Comparison of ENCODE assay signal across 9 mouse cellular contexts in genomic region chr7:46029299-46030144, GRCm38 (mm10). TPM values are rescaled to one million over a fixed set of nuclear protein-coding genes. Genes with fewer than 3 reads are reported as not detected.
DNase-seq lines count a peak whose midpoint lies in the region; ATAC-seq and TF ChIP-seq lines count a peak whose summit lies in the region.
"Had no signal": no experiment of that assay in that cellular context is flagged by ENCODE, and none has a peak within 500 bp of the region (broad histone marks: within the 10 kb centered on the region; RNA-seq: fewer than 3 reads in every experiment).

No protein-coding gene starts in this region.

- WGBS in hindbrain, embryonic 11.5 days = 66% methylated on average over 9 of the region's 9 CpGs
- 64% methylated on average over 8 of the region's 9 CpGs for WGBS in hindbrain, embryonic 16.5 days
- WGBS in embryonic facial prominence, embryonic 12.5 days = 65% methylated on average over 8 of the region's 9 CpGs
- 59% methylated on average over 9 of the region's 9 CpGs for WGBS in liver, embryonic 13.5 days (ENCODE audit: insufficient replicate concordance)

- H3K36me3 ChIP-seq in hindbrain, embryonic 11.5 days (ENCODE audit: control insufficient read depth, insufficient read depth, low read length) = no peaks in the 10 kb centered on the region
- no peaks in the 10 kb centered on the region for H3K36me3 ChIP-seq in hindbrain, embryonic 16.5 days (ENCODE audit: control insufficient read depth, insufficient read depth, low read length)
- H3K36me3 ChIP-seq in E14TG2a.4 (ENCODE audit: insufficient read depth, low read length) = no peaks in the 10 kb centered on the region
- H3K36me3 ChIP-seq in embryonic facial prominence, embryonic 12.5 days = no peaks in the 10 kb centered on the region
- H3K36me3 ChIP-seq in liver, embryonic 13.5 days = no peaks in the 10 kb centered on the region

- no peaks in the 10 kb centered on the region for H3K9me3 ChIP-seq in hindbrain, embryonic 11.5 days (ENCODE audit: control insufficient read depth, low read length)
- H3K9me3 ChIP-seq in hindbrain, embryonic 16.5 days (ENCODE audit: control insufficient read depth, low read length) = no peaks in the 10 kb centered on the region
- H3K9me3 ChIP-seq in E14TG2a.4 (ENCODE audit: low read length) = no peaks in the 10 kb centered on the region
- no peaks in the 10 kb centered on the region for H3K9me3 ChIP-seq in embryonic facial prominence, embryonic 12.5 days
- H3K9me3 ChIP-seq in liver, embryonic 13.5 days (replicated peaks) = no peaks in the 10 kb centered on the region

- peak; percentile 22 for DNase-seq in hindbrain, embryonic 11.5 days (ENCODE audit: low spot score)
- no peak for DNase-seq in liver, embryonic 13.5 days
- DNase-seq in cerebellum, adult 8-10 months = no peak
- no peak for DNase-seq in urinary bladder, postnatal 36 days (ENCODE audit: low spot score in 2 of 2)
- DNase-seq: heart, postnatal 4 days had no signal

- no peak overlapping the region for H3K9ac ChIP-seq in hindbrain, embryonic 11.5 days (ENCODE audit: low read depth, low read length)
- H3K9ac ChIP-seq in hindbrain, embryonic 16.5 days (ENCODE audit: low read depth, low read length) = no peak overlapping the region
- H3K9ac ChIP-seq in embryonic facial prominence, embryonic 12.5 days = peak overlapping the region; percentile 25; the same call in 1 of the 2 replicates
- H3K9ac ChIP-seq in liver, embryonic 13.5 days = no peak overlapping the region

- no peak for TF ChIP-seq CTCF in E14TG2a.4 (conservative IDR thresholded peaks at IDR 0.05; ENCODE audit: low read length)

- no peak overlapping the region for H3K27ac ChIP-seq in hindbrain, embryonic 11.5 days (ENCODE audit: low read depth, low read length)
- H3K27ac ChIP-seq in hindbrain, embryonic 16.5 days (ENCODE audit: low read depth, low read length) = no peak overlapping the region
- H3K27ac ChIP-seq in embryonic facial prominence, embryonic 12.5 days = no peak overlapping the region
- peak overlapping the region; percentile 73 for H3K27ac ChIP-seq in liver, embryonic 13.5 days

- H3K27me3 ChIP-seq in hindbrain, embryonic 11.5 days (ENCODE audit: control insufficient read depth, insufficient read depth, low read length) = no peaks in the 10 kb centered on the region
- no peaks in the 10 kb centered on the region for H3K27me3 ChIP-seq in hindbrain, embryonic 16.5 days (replicated peaks; ENCODE audit: control insufficient read depth, insufficient read depth, low read length)
- H3K27me3 ChIP-seq in E14TG2a.4 (ENCODE audit: insufficient read depth, low read length) = peaks cover 20% of the 10 kb centered on the region
- H3K27me3 ChIP-seq in embryonic facial prominence, embryonic 12.5 days = 0 out of 2 replicates have a peak, but pooled peaks cover 5% of the 10 kb centered on the region
- H3K27me3 ChIP-seq in liver, embryonic 13.5 days = no peaks in the 10 kb centered on the region

- H3K4me1 ChIP-seq in hindbrain, embryonic 11.5 days (replicated peaks; ENCODE audit: control insufficient read depth, insufficient read depth, low read length) = no peaks in the 10 kb centered on the region
- peaks cover 4% of the 10 kb centered on the region for H3K4me1 ChIP-seq in hindbrain, embryonic 16.5 days (ENCODE audit: control insufficient read depth, insufficient read depth, low read depth, low read length)
- peaks cover 34% of the 10 kb centered on the region for H3K4me1 ChIP-seq in E14TG2a.4 (replicated peaks; ENCODE audit: low read depth, low read length)
- H3K4me1 ChIP-seq in embryonic facial prominence, embryonic 12.5 days = peaks cover 9% of the 10 kb centered on the region
- H3K4me1 ChIP-seq in liver, embryonic 13.5 days (replicated peaks) = peaks cover 39% of the 10 kb centered on the region

- H3K4me2 ChIP-seq in hindbrain, embryonic 11.5 days (replicated peaks; ENCODE audit: low read depth, low read length) = no peak overlapping the region
- H3K4me2 ChIP-seq in hindbrain, embryonic 16.5 days (ENCODE audit: low read length) = no peak overlapping the region
- peak overlapping the region; percentile 22 for H3K4me2 ChIP-seq in embryonic facial prominence, embryonic 12.5 days (replicated peaks)
- H3K4me2 ChIP-seq in liver, embryonic 13.5 days = peak overlapping the region; percentile 33; the same call in 1 of the 2 replicates

- H3K4me3 ChIP-seq in hindbrain, embryonic 11.5 days (ENCODE audit: low read depth, low read length) = no peak overlapping the region
- H3K4me3 ChIP-seq in hindbrain, embryonic 16.5 days (ENCODE audit: low read length) = no peak overlapping the region
- H3K4me3 ChIP-seq in E14TG2a.4 (replicated peaks; ENCODE audit: low read length) = peak overlapping the region; percentile 66
- H3K4me3 ChIP-seq in embryonic facial prominence, embryonic 12.5 days = no peak overlapping the region
- H3K4me3 ChIP-seq in liver, embryonic 13.5 days (replicated peaks) = peak overlapping the region; percentile 27; the same call in 1 of the 2 replicates

- no peak for ATAC-seq in hindbrain, embryonic 11.5 days (ENCODE audit: low FRiP score)
- ATAC-seq in hindbrain, embryonic 16.5 days = no peak
- no peak for ATAC-seq in embryonic facial prominence, embryonic 12.5 days (ENCODE audit: insufficient number of reproducible peaks, insufficient read depth, low FRiP score, low TSS enrichment)
- ATAC-seq in liver, embryonic 13.5 days (ENCODE audit: low read depth) = peak; percentile 47
- ATAC-seq in frontal cortex, adult (ENCODE audit: low TSS enrichment) = no peak

RNA-seq across cellular contexts. Expression of gene Abcc6, which starts 0.6 kb away (rescaled TPM):
- polyA plus RNA-seq in hindbrain, embryonic 11.5 days (2014; fragmentation: Nextera tagmentation; extraction: Ambion mirVana) = 0.11 and 0.38 TPM in 2 replicates
- 0.53 and 1.0 TPM in 2 replicates for polyA plus RNA-seq in hindbrain, embryonic 16.5 days (2015; fragmentation: Nextera tagmentation; extraction: Ambion mirVana)
- polyA plus RNA-seq in embryonic facial prominence, embryonic 12.5 days (2016; fragmentation: Nextera tagmentation; extraction: Ambion mirVana) = 0.38 and 0.57 TPM in 2 replicates
- 4.5 and 4.8 TPM in 2 replicates for polyA plus RNA-seq in liver, embryonic 13.5 days (2015; fragmentation: Nextera tagmentation; extraction: Ambion mirVana)

RNA-seq across cellular contexts. Expression of gene Nomo1, which starts 4.0 kb away (rescaled TPM):
- polyA plus RNA-seq in hindbrain, embryonic 11.5 days (2014; fragmentation: Nextera tagmentation; extraction: Ambion mirVana) = 13.8 and 14.9 TPM in 2 replicates
- 47.3 TPM in 2 replicates for polyA plus RNA-seq in hindbrain, embryonic 16.5 days (2015; fragmentation: Nextera tagmentation; extraction: Ambion mirVana)
- polyA plus RNA-seq in embryonic facial prominence, embryonic 12.5 days (2016; fragmentation: Nextera tagmentation; extraction: Ambion mirVana) = 28.2 and 29.5 TPM in 2 replicates
- 30.8 and 34.2 TPM in 2 replicates for polyA plus RNA-seq in liver, embryonic 13.5 days (2015; fragmentation: Nextera tagmentation; extraction: Ambion mirVana)

Comparison
In these comparisons a context has a peak if more than half of its experiments do, and no peak if none do; other contexts are left out.
1. H3K4me2 ChIP-seq: peak in embryonic facial prominence, embryonic 12.5 days (single experiment) and liver, embryonic 13.5 days (single experiment); none in hindbrain, embryonic 11.5 days (single experiment) and hindbrain, embryonic 16.5 days (single experiment).
2. H3K4me3 ChIP-seq: peak in E14TG2a.4 (single experiment) and liver, embryonic 13.5 days (single experiment); none in hindbrain, embryonic 11.5 days (single experiment), hindbrain, embryonic 16.5 days (single experiment) and embryonic facial prominence, embryonic 12.5 days (single experiment).